Mouse (Mus musculus): Measurements from ENCODE around the gene Sema5a. TPM values are rescaled to one million over a fixed set of nuclear protein-coding genes. Genes with fewer than 3 reads are reported as not detected.

The Sema5a gene
- polyA plus RNA-seq, 1 experiment from 2014 or later = 13.5 TPM

- no peaks in the 10 kb centered on the region for H3K36me3 ChIP-seq (ENCODE audit: control insufficient read depth, insufficient read depth)
These were observed 263.7 kb downstream of the Sema5a start for GRCm38 (mm10) chr15:32508282-32508681.

GRCm38 (mm10) chr15:32514877-32515276, 270.3 kb downstream of the Sema5a start:
- no peak overlapping the region for H3K9ac ChIP-seq (replicated peaks; ENCODE audit: low read depth, low read length)
- ATAC-seq = no peak
- H3K4me2 ChIP-seq (ENCODE audit: low read length) = no peak overlapping the region
- no peaks in the 10 kb centered on the region for H3K36me3 ChIP-seq (ENCODE audit: control insufficient read depth, insufficient read depth)
- H3K4me1 ChIP-seq (replicated peaks; ENCODE audit: control insufficient read depth, insufficient read depth, low read length) = no peaks in the 10 kb centered on the region
- no peaks in the 10 kb centered on the region for H3K9me3 ChIP-seq (ENCODE audit: control insufficient read depth, low read length)
- no peak overlapping the region for H3K27ac ChIP-seq (ENCODE audit: low read length)
- 59% methylated on average over 1 of the region's 1 CpGs for WGBS
- no peaks in the 10 kb centered on the region for H3K27me3 ChIP-seq (replicated peaks; ENCODE audit: control insufficient read depth, insufficient read depth, low read length)
- H3K4me3 ChIP-seq (replicated peaks; ENCODE audit: low read length) = no peak overlapping the region

More at GRCm38 (mm10) chr15:32508282-32508681, 263.7 kb downstream of the Sema5a start:
- H3K4me3 ChIP-seq (replicated peaks; ENCODE audit: low read length) = no peak overlapping the region
- H3K9ac ChIP-seq (replicated peaks; ENCODE audit: low read depth, low read length) = no peak overlapping the region
- no peak overlapping the region for H3K27ac ChIP-seq (ENCODE audit: low read length)
- no peak for ATAC-seq
- H3K9me3 ChIP-seq (ENCODE audit: control insufficient read depth, low read length) = no peaks in the 10 kb centered on the region
- H3K4me1 ChIP-seq (replicated peaks; ENCODE audit: control insufficient read depth, insufficient read depth, low read length) = no peaks in the 10 kb centered on the region
- H3K27me3 ChIP-seq (replicated peaks; ENCODE audit: control insufficient read depth, insufficient read depth, low read length) = no peaks in the 10 kb centered on the region
- H3K4me2 ChIP-seq (ENCODE audit: low read length) = no peak overlapping the region

- Histone ChIP-seq H3K36me3 (ENCODE audit: control insufficient read depth, insufficient read depth) (no peaks in the 10 kb centered on the region), H3K9me3 (ENCODE audit: control insufficient read depth, low read length) (no peaks in the 10 kb centered on the region), H3K4me1 (replicated peaks; ENCODE audit: control insufficient read depth, insufficient read depth, low read length) (no peaks in the 10 kb centered on the region), H3K9ac (replicated peaks; ENCODE audit: low read depth, low read length) (no peak overlapping the region), H3K27ac (ENCODE audit: low read length) (no peak overlapping the region), H3K4me3 (replicated peaks; ENCODE audit: low read length) (no peak overlapping the region), H3K27me3 (replicated peaks; ENCODE audit: control insufficient read depth, insufficient read depth, low read length) (no peaks in the 10 kb centered on the region), H3K4me2 (ENCODE audit: low read length) (no peak overlapping the region)
- WGBS = 91% methylated on average over 2 of the region's 2 CpGs
- ATAC-seq = no peak
These were observed 273.3 kb downstream of the Sema5a start for GRCm38 (mm10) chr15:32517954-32518353.

GRCm38 (mm10) chr15:32532539-32532938, 287.9 kb downstream of the Sema5a start:
- WGBS = 89% methylated on average over 3 of the region's 3 CpGs
- ATAC-seq = no peak
- no peak overlapping the region for H3K9ac ChIP-seq (replicated peaks; ENCODE audit: low read depth, low read length)
- no peaks in the 10 kb centered on the region for H3K27me3 ChIP-seq (replicated peaks; ENCODE audit: control insufficient read depth, insufficient read depth, low read length)
- H3K4me3 ChIP-seq (replicated peaks; ENCODE audit: low read length) = no peak overlapping the region
- no peaks in the 10 kb centered on the region for H3K36me3 ChIP-seq (ENCODE audit: control insufficient read depth, insufficient read depth)
- H3K27ac ChIP-seq (ENCODE audit: low read length) = no peak overlapping the region
- H3K9me3 ChIP-seq (ENCODE audit: control insufficient read depth, low read length) = no peaks in the 10 kb centered on the region
- no peak overlapping the region for H3K4me2 ChIP-seq (ENCODE audit: low read length)
- peaks cover 3% of the 10 kb centered on the region for H3K4me1 ChIP-seq (replicated peaks; ENCODE audit: control insufficient read depth, insufficient read depth, low read length)

- WGBS = 5% methylated on average over 1 of the region's 1 CpGs
- peak; percentile 84 for ATAC-seq
- no peaks in the 10 kb centered on the region for H3K27me3 ChIP-seq (replicated peaks; ENCODE audit: control insufficient read depth, insufficient read depth, low read length)
- no peaks in the 10 kb centered on the region for H3K9me3 ChIP-seq (ENCODE audit: control insufficient read depth, low read length)
- no peak overlapping the region for H3K4me3 ChIP-seq (replicated peaks; ENCODE audit: low read length)
- H3K4me1 ChIP-seq (replicated peaks; ENCODE audit: control insufficient read depth, insufficient read depth, low read length) = peaks cover 3% of the 10 kb centered on the region
- H3K36me3 ChIP-seq (ENCODE audit: control insufficient read depth, insufficient read depth) = no peaks in the 10 kb centered on the region
- no peak overlapping the region for H3K9ac ChIP-seq (replicated peaks; ENCODE audit: low read depth, low read length)
- H3K27ac ChIP-seq (ENCODE audit: low read length) = no peak overlapping the region
- no peak overlapping the region for H3K4me2 ChIP-seq (ENCODE audit: low read length)
These were observed 289.0 kb downstream of the Sema5a start for GRCm38 (mm10) chr15:32533541-32534080.

- H3K4me2 ChIP-seq (ENCODE audit: low read length) = no peak overlapping the region
- no peaks in the 10 kb centered on the region for H3K9me3 ChIP-seq (ENCODE audit: control insufficient read depth, low read length)
- H3K4me1 ChIP-seq (replicated peaks; ENCODE audit: control insufficient read depth, insufficient read depth, low read length) = peaks cover 3% of the 10 kb centered on the region
- no peak overlapping the region for H3K4me3 ChIP-seq (replicated peaks; ENCODE audit: low read length)
- no peak overlapping the region for H3K27ac ChIP-seq (ENCODE audit: low read length)
- no peaks in the 10 kb centered on the region for H3K36me3 ChIP-seq (ENCODE audit: control insufficient read depth, insufficient read depth)
- H3K27me3 ChIP-seq (replicated peaks; ENCODE audit: control insufficient read depth, insufficient read depth, low read length) = no peaks in the 10 kb centered on the region; the same call in 1 of the 2 replicates
- H3K9ac ChIP-seq (replicated peaks; ENCODE audit: low read depth, low read length) = no peak overlapping the region
- WGBS = 84% methylated on average over 6 of the region's 6 CpGs
- ATAC-seq = no peak
These were observed 292.3 kb downstream of the Sema5a start for GRCm38 (mm10) chr15:32536755-32537503.

- Histone ChIP-seq H3K9me3 (ENCODE audit: control insufficient read depth, low read length) (no peaks in the 10 kb centered on the region), H3K9ac (replicated peaks; ENCODE audit: low read depth, low read length) (no peak overlapping the region), H3K4me1 (replicated peaks; ENCODE audit: control insufficient read depth, insufficient read depth, low read length) (peaks cover 3% of the 10 kb centered on the region), H3K27me3 (replicated peaks; ENCODE audit: control insufficient read depth, insufficient read depth, low read length) (no peaks in the 10 kb centered on the region; the same call in 1 of the 2 replicates), H3K36me3 (ENCODE audit: control insufficient read depth, insufficient read depth) (no peaks in the 10 kb centered on the region), H3K4me3 (replicated peaks; ENCODE audit: low read length) (no peak overlapping the region), H3K4me2 (ENCODE audit: low read length) (no peak overlapping the region), H3K27ac (ENCODE audit: low read length) (no peak overlapping the region)
- ATAC-seq = no peak
- 78% methylated on average over 2 of the region's 2 CpGs for WGBS
These were observed 292.8 kb downstream of the Sema5a start for GRCm38 (mm10) chr15:32537504-32537792.

GRCm38 (mm10) chr15:32538092-32538491, 293.5 kb downstream of the Sema5a start:
- Histone ChIP-seq H3K27me3 (replicated peaks; ENCODE audit: control insufficient read depth, insufficient read depth, low read length) (no peaks in the 10 kb centered on the region; the same call in 1 of the 2 replicates), H3K4me1 (replicated peaks; ENCODE audit: control insufficient read depth, insufficient read depth, low read length) (peaks cover 3% of the 10 kb centered on the region), H3K4me2 (ENCODE audit: low read length) (no peak overlapping the region), H3K4me3 (replicated peaks; ENCODE audit: low read length) (no peak overlapping the region), H3K9me3 (ENCODE audit: control insufficient read depth, low read length) (no peaks in the 10 kb centered on the region), H3K27ac (ENCODE audit: low read length) (no peak overlapping the region), H3K9ac (replicated peaks; ENCODE audit: low read depth, low read length) (no peak overlapping the region), H3K36me3 (ENCODE audit: control insufficient read depth, insufficient read depth) (no peaks in the 10 kb centered on the region)
- no peak for ATAC-seq
- WGBS = 85% methylated on average over 3 of the region's 3 CpGs

- ATAC-seq = no peak
- Histone ChIP-seq H3K4me2 (ENCODE audit: low read length) (no peak overlapping the region), H3K36me3 (ENCODE audit: control insufficient read depth, insufficient read depth) (no peaks in the 10 kb centered on the region), H3K4me3 (replicated peaks; ENCODE audit: low read length) (no peak overlapping the region), H3K27me3 (replicated peaks; ENCODE audit: control insufficient read depth, insufficient read depth, low read length) (no peaks in the 10 kb centered on the region; the same call in 1 of the 2 replicates), H3K4me1 (replicated peaks; ENCODE audit: control insufficient read depth, insufficient read depth, low read length) (no peaks in the 10 kb centered on the region), H3K27ac (ENCODE audit: low read length) (no peak overlapping the region), H3K9me3 (ENCODE audit: control insufficient read depth, low read length) (no peaks in the 10 kb centered on the region), H3K9ac (replicated peaks; ENCODE audit: low read depth, low read length) (no peak overlapping the region)
- 92% methylated on average over 1 of the region's 1 CpGs for WGBS
These were observed 298.1 kb downstream of the Sema5a start for GRCm38 (mm10) chr15:32542746-32543145.
